Mouse (Mus musculus): ENCODE data around the gene Foxk1.

GRCm38 (mm10) chr5:142426476-142426875, 25.2 kb downstream of the Foxk1 start:
- TF ChIP-seq CTCF (IDR thresholded peaks at IDR 0.05; ENCODE audit: extremely low read depth, insufficient read depth, low read length), result no peak
- no peak for TF ChIP-seq POLR2A (IDR thresholded peaks at IDR 0.05; ENCODE audit: extremely low read depth, insufficient read depth, low read length)

All from cortical plate, adult 2 months (tissue).